In the genomic region with DNA sequence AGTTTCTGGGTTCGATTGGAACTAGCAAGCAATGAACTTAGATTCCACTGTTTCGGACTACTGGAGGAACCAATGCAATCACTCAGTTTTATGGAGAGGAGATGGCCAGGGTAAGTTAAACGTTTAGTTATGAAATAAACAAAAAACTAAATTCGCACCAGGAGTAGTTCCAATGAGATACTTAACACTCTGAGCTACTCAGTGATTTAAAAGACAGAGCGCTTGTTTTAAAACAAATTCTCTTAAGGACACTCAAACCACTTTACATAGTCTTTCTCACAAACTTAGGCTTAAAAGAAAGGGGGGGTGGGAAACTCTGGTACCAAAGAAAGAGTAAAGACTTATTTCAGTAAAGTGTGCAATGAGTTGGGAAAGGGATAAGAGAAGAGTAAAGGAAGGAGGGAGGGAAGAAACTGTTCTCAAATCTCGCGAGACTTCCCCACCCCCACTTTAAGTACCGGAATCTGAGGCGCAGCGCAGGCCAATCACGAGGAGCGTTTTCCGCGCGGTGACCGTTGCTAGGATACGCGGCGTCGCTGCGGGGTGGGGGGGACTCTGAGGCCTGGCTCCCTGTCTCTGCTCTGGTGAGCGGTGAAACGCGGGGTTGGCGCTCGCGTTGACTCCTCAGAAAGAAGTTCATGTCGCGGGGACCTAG, we compare ENCODE assay signal across 8 mouse cellular contexts. TPM values are rescaled to one million over a fixed set of nuclear protein-coding genes. Genes with fewer than 3 reads are reported as not detected.
A peak's percentile ranks its signal among the peaks of the same experiment; 100 is the strongest.
DNase-seq lines count a peak whose midpoint lies in the region; ATAC-seq and TF ChIP-seq lines count a peak whose summit lies in the region.

Gene Ift74 (plus strand): TSS at position 520 of the 655 bp plus-strand sequence.

- DNase-seq in CD8-positive naive resting alpha-beta T cell, adult 2 months (ENCODE audit: low read depth in 2 of 2, low spot score in 2 of 2), result peak; percentile 88 to 89
- peak; percentile 90 for DNase-seq in c-Kit-positive CD71-negative TER-119-negative erythroid progenitor cells, embryonic 14.5 days (ENCODE audit: low read depth)
- DNase-seq in forebrain, embryonic 10.5 days (ENCODE audit: extremely low spot score, low spot score), result peak; percentile 96
- peak; percentile 97 for DNase-seq in kidney, postnatal 25 days
- DNase-seq in liver, embryonic 14.5 days (ENCODE audit: low read depth in 3 of 3, low spot score in 3 of 3), result peak; percentile 86 to 89 (median 89)
- peak; percentile 98 for DNase-seq in neural tube, embryonic 11.5 days (ENCODE audit: low spot score)
- DNase-seq in stomach, postnatal 0 days (ENCODE audit: low spot score), result peak; percentile 93

- H3K4me3 ChIP-seq in forebrain, embryonic 10.5 days, result peak within 1 kb of the TSS; percentile 75
- peak within 1 kb of the TSS; percentile 63 for H3K4me3 ChIP-seq in heart, embryonic 15.5 days
- peak within 1 kb of the TSS; percentile 73 to 94 for H3K4me3 ChIP-seq in liver, embryonic 14.5 days (ENCODE audit: insufficient read depth in 1 of 2, low read depth in 2 of 2, low read length in 2 of 2)
- H3K4me3 ChIP-seq in neural tube, embryonic 11.5 days (ENCODE audit: low read depth, low read length), result peak within 1 kb of the TSS; percentile 60
- peak within 1 kb of the TSS; percentile 59 for H3K4me3 ChIP-seq in stomach, postnatal 0 days (ENCODE audit: low read depth, low read length)

- peaks cover 3% of the 10 kb centered on the region for H3K36me3 ChIP-seq in forebrain, embryonic 10.5 days (replicated peaks)
- H3K36me3 ChIP-seq in heart, embryonic 15.5 days, result no peaks in the 10 kb centered on the region
- H3K36me3 ChIP-seq in liver, embryonic 14.5 days (replicated peaks; ENCODE audit: control insufficient read depth, insufficient read depth, low read depth), result no peaks in the 10 kb centered on the region
- H3K36me3 ChIP-seq in neural tube, embryonic 11.5 days (ENCODE audit: control insufficient read depth, insufficient read depth, low read length), result no peaks in the 10 kb centered on the region
- no peaks in the 10 kb centered on the region for H3K36me3 ChIP-seq in stomach, postnatal 0 days (ENCODE audit: control insufficient read depth, insufficient read depth, low read length)

- no peaks in the 10 kb centered on the region for H3K27me3 ChIP-seq in forebrain, embryonic 10.5 days (ENCODE audit: poor library complexity, severe bottlenecking)
- H3K27me3 ChIP-seq in heart, embryonic 15.5 days, result no peaks in the 10 kb centered on the region
- H3K27me3 ChIP-seq in liver, embryonic 14.5 days (ENCODE audit: control insufficient read depth, insufficient read depth, low read length), result no peaks in the 10 kb centered on the region
- H3K27me3 ChIP-seq in neural tube, embryonic 11.5 days (ENCODE audit: control insufficient read depth, insufficient read depth, low read length), result no peaks in the 10 kb centered on the region
- H3K27me3 ChIP-seq in stomach, postnatal 0 days (ENCODE audit: control insufficient read depth, insufficient read depth, low read length), result no peaks in the 10 kb centered on the region

- no peaks in the 10 kb centered on the region for H3K9me3 ChIP-seq in forebrain, embryonic 10.5 days
- no peaks in the 10 kb centered on the region for H3K9me3 ChIP-seq in heart, embryonic 15.5 days (replicated peaks)
- H3K9me3 ChIP-seq in liver, embryonic 14.5 days (ENCODE audit: control insufficient read depth, low read length), result no peaks in the 10 kb centered on the region
- H3K9me3 ChIP-seq in neural tube, embryonic 11.5 days (ENCODE audit: control insufficient read depth, low read length), result no peaks in the 10 kb centered on the region
- no peaks in the 10 kb centered on the region for H3K9me3 ChIP-seq in stomach, postnatal 0 days (ENCODE audit: control insufficient read depth, low read length)

- H3K4me2 ChIP-seq in heart, embryonic 15.5 days, result peak within 1 kb of the TSS; percentile 83
- peak within 1 kb of the TSS; percentile 91 for H3K4me2 ChIP-seq in liver, embryonic 14.5 days (ENCODE audit: low read depth)
- H3K4me2 ChIP-seq in neural tube, embryonic 11.5 days (ENCODE audit: low read depth), result peak within 1 kb of the TSS; percentile 60
- H3K4me2 ChIP-seq in stomach, postnatal 0 days (replicated peaks; ENCODE audit: low read depth), result peak within 1 kb of the TSS; percentile 71

- peaks cover 20% of the 10 kb centered on the region for H3K4me1 ChIP-seq in forebrain, embryonic 10.5 days
- peaks cover 10% of the 10 kb centered on the region for H3K4me1 ChIP-seq in heart, embryonic 15.5 days (replicated peaks)
- peaks cover 6 to 13% of the 10 kb centered on the region in 2 experiments for H3K4me1 ChIP-seq in liver, embryonic 14.5 days (replicated peaks; ENCODE audit: control insufficient read depth in 2 of 2, insufficient read depth in 2 of 2, low read length in 1 of 2)
- H3K4me1 ChIP-seq in neural tube, embryonic 11.5 days (ENCODE audit: control insufficient read depth, insufficient read depth, low read length), result no peaks in the 10 kb centered on the region; the same call in 1 of the 2 replicates
- H3K4me1 ChIP-seq in stomach, postnatal 0 days (replicated peaks; ENCODE audit: control insufficient read depth, insufficient read depth), result no peaks in the 10 kb centered on the region

- H3K27ac ChIP-seq in forebrain, embryonic 10.5 days, result peak within 1 kb of the TSS; percentile 91
- peak within 1 kb of the TSS; percentile 74 for H3K27ac ChIP-seq in heart, embryonic 15.5 days
- no peak within 1 kb of the TSS for H3K27ac ChIP-seq in liver, embryonic 14.5 days
- peak within 1 kb of the TSS; percentile 54 for H3K27ac ChIP-seq in neural tube, embryonic 11.5 days (ENCODE audit: low read depth, low read length)
- H3K27ac ChIP-seq in stomach, postnatal 0 days (replicated peaks), result peak within 1 kb of the TSS; percentile 59

- H3K9ac ChIP-seq in heart, embryonic 15.5 days, result peak within 1 kb of the TSS; percentile 73
- H3K9ac ChIP-seq in liver, embryonic 14.5 days (replicated peaks), result peak within 1 kb of the TSS; percentile 60
- H3K9ac ChIP-seq in neural tube, embryonic 11.5 days (ENCODE audit: low read length), result peak within 1 kb of the TSS; percentile 59
- H3K9ac ChIP-seq in stomach, postnatal 0 days (ENCODE audit: low read length), result peak within 1 kb of the TSS; percentile 73

- peak; percentile 99 for ATAC-seq in heart, embryonic 15.5 days (replicated peaks; ENCODE audit: insufficient number of reproducible peaks, insufficient read depth, low FRiP score, low read depth)
- ATAC-seq in liver, embryonic 14.5 days (ENCODE audit: insufficient read depth), result peak; percentile 96
- peak; percentile 99 for ATAC-seq in neural tube, embryonic 11.5 days (ENCODE audit: insufficient read depth, low FRiP score, low TSS enrichment)
- peak; percentile 99 for ATAC-seq in stomach, postnatal 0 days (ENCODE audit: low FRiP score, low TSS enrichment)

- TF ChIP-seq CTCF in liver, embryonic 14.5 days (IDR thresholded peaks at IDR 0.05; ENCODE audit: low read depth), result no peak
- TF ChIP-seq CTCF in stomach, postnatal 0 days (IDR thresholded peaks at IDR 0.05; ENCODE audit: low read depth), result no peak

- TF ChIP-seq EP300 in liver, embryonic 14.5 days (IDR thresholded peaks at IDR 0.05; ENCODE audit: low read depth), result peak; percentile 30
- TF ChIP-seq EP300 in stomach, postnatal 0 days (optimal IDR thresholded peaks at IDR 0.05), result peak; percentile 98

- 2% methylated on average over 29 of the region's 29 CpGs for WGBS in forebrain, embryonic 10.5 days
- WGBS in heart, embryonic 15.5 days, result 4% methylated on average over 29 of the region's 29 CpGs
- 2% methylated on average over 29 of the region's 29 CpGs for WGBS in liver, embryonic 14.5 days (ENCODE audit: insufficient replicate concordance)
- 2% methylated on average over 29 of the region's 29 CpGs for WGBS in neural tube, embryonic 11.5 days
- WGBS in stomach, postnatal 0 days, result 2% methylated on average over 29 of the region's 29 CpGs

RNA-seq across cellular contexts. Expression of gene Ift74, which starts in this region (rescaled TPM):
- polyA plus RNA-seq in forebrain, embryonic 10.5 days (2016; fragmentation: Nextera tagmentation; extraction: Ambion mirVana), result 60.1 and 70.1 TPM in 2 replicates
- 12.3 and 13.9 TPM in 2 replicates for polyA plus RNA-seq in heart, embryonic 15.5 days (2015; fragmentation: Nextera tagmentation; extraction: Ambion mirVana)
- 1.0 and 2.0 TPM in 2 replicates for polyA plus RNA-seq in liver, embryonic 14.5 days (2012; rRNA removed)
- 2.4 and 2.8 TPM in 2 replicates for polyA plus RNA-seq in liver, embryonic 14.5 days (2014; fragmentation: Nextera tagmentation; extraction: Ambion mirVana)
- 57.2 and 58.2 TPM in 2 replicates for polyA plus RNA-seq in neural tube, embryonic 11.5 days (2014; fragmentation: Nextera tagmentation; extraction: Ambion mirVana)
- polyA plus RNA-seq in stomach, postnatal 0 days (2015; fragmentation: Nextera tagmentation; extraction: Ambion mirVana), result 13.7 and 14.8 TPM in 2 replicates
